Mouse (Mus musculus): ENCODE results near the gene Nrd1. TPM values are rescaled to one million over a fixed set of nuclear protein-coding genes. Genes with fewer than 3 reads are reported as not detected.

The Nrd1 gene
- polyA plus RNA-seq, 2 experiments = 23.6 to 40.4 TPM

- 65% methylated on average over 4 of the region's 4 CpGs for WGBS (ENCODE audit: insufficient replicate concordance)
- H3K4me2 ChIP-seq (ENCODE audit: low read depth) = no peak overlapping the region
- no peak overlapping the region for H3K4me3 ChIP-seq (ENCODE audit: insufficient read depth in 1 of 2, low read depth in 2 of 2, low read length in 2 of 2)
- H3K9ac ChIP-seq (replicated peaks) = no peak overlapping the region
- H3K27ac ChIP-seq = no peak overlapping the region
- no peak for DNase-seq (ENCODE audit: low read depth in 3 of 3, low spot score in 3 of 3)
- peaks cover 41% of the 10 kb centered on the region for H3K36me3 ChIP-seq (replicated peaks; ENCODE audit: control insufficient read depth, insufficient read depth, low read depth)
- 0 out of 4 replicates have a peak, but pooled peaks cover 0 to 2% of the 10 kb centered on the region in 2 experiments for H3K4me1 ChIP-seq (replicated peaks; ENCODE audit: control insufficient read depth in 2 of 2, insufficient read depth in 2 of 2, low read length in 1 of 2)
- TF ChIP-seq CTCF (IDR thresholded peaks at IDR 0.05; ENCODE audit: low read depth) = no peak
- TF ChIP-seq EP300 (IDR thresholded peaks at IDR 0.05; ENCODE audit: low read depth) = no peak
- no peaks in the 10 kb centered on the region for H3K27me3 ChIP-seq (ENCODE audit: control insufficient read depth, insufficient read depth, low read length)
- ATAC-seq (ENCODE audit: insufficient read depth) = no peak
- H3K9me3 ChIP-seq (ENCODE audit: control insufficient read depth, low read length) = no peaks in the 10 kb centered on the region
These were observed 47.8 kb downstream of the Nrd1 start for GRCm38 (mm10) chr4:109048258-109048657.

GRCm38 (mm10) chr4:109052282-109052681 lies 51.8 kb downstream of the Nrd1 start:
- peaks cover 39% of the 10 kb centered on the region for H3K36me3 ChIP-seq (replicated peaks; ENCODE audit: control insufficient read depth, insufficient read depth, low read depth)
- WGBS (ENCODE audit: insufficient replicate concordance) = 93% methylated on average over 1 of the region's 1 CpGs

DNA sequence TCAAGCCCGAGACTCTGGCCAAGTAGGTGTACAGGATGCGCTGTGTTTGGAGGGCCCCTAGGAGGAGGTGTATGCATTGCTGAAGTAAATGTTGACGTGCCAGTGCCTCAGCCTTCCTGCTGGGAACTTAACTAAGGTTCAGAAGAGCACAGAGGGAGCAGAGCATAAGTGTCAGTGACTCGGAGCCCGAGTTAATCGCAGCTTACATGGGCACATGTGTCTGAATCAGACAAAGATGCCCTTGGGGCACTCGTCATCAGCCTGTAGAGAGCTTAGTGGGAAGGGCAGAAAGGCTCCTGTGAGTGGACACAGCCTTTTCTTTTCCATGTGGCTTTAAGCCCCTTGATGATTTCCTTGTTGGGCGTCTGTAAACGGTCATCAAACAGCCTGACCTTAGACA lies 53.5 kb downstream of the Nrd1 start:
- Histone ChIP-seq H3K4me2 (ENCODE audit: low read depth) (no peak overlapping the region), H3K27me3 (ENCODE audit: control insufficient read depth, insufficient read depth, low read length) (no peaks in the 10 kb centered on the region), H3K4me3 (ENCODE audit: insufficient read depth in 1 of 2, low read depth in 2 of 2, low read length in 2 of 2) (no peak overlapping the region), H3K9ac (replicated peaks) (no peak overlapping the region), H3K27ac (no peak overlapping the region), H3K4me1 (replicated peaks; ENCODE audit: control insufficient read depth in 2 of 2, insufficient read depth in 2 of 2, low read length in 1 of 2) (0 out of 4 replicates have a peak, but pooled peaks cover 0 to 2% of the 10 kb centered on the region in 2 experiments), H3K9me3 (ENCODE audit: control insufficient read depth, low read length) (no peaks in the 10 kb centered on the region), H3K36me3 (replicated peaks; ENCODE audit: control insufficient read depth, insufficient read depth, low read depth) (peaks cover 44% of the 10 kb centered on the region)
- no peak for TF ChIP-seq CTCF (IDR thresholded peaks at IDR 0.05; ENCODE audit: low read depth)
- no peak for TF ChIP-seq EP300 (IDR thresholded peaks at IDR 0.05; ENCODE audit: low read depth)
- DNase-seq (ENCODE audit: low read depth in 3 of 3, low spot score in 3 of 3) (no peak), ATAC-seq (ENCODE audit: insufficient read depth) (no peak)
- 83% methylated on average over 9 of the region's 9 CpGs for WGBS (ENCODE audit: insufficient replicate concordance)

More at GRCm38 (mm10) chr4:109052282-109052681, 51.8 kb downstream of the Nrd1 start:
- Histone ChIP-seq H3K4me2 (ENCODE audit: low read depth) (no peak overlapping the region), H3K9me3 (ENCODE audit: control insufficient read depth, low read length) (no peaks in the 10 kb centered on the region), H3K27ac (no peak overlapping the region), H3K9ac (replicated peaks) (no peak overlapping the region), H3K4me3 (ENCODE audit: insufficient read depth in 1 of 2, low read depth in 2 of 2, low read length in 2 of 2) (no peak overlapping the region), H3K27me3 (ENCODE audit: control insufficient read depth, insufficient read depth, low read length) (no peaks in the 10 kb centered on the region), H3K4me1 (replicated peaks; ENCODE audit: control insufficient read depth in 2 of 2, insufficient read depth in 2 of 2, low read length in 1 of 2) (0 out of 4 replicates have a peak, but pooled peaks cover 0 to 2% of the 10 kb centered on the region in 2 experiments)
- ATAC-seq (ENCODE audit: insufficient read depth) (peak; percentile 13; the same call in 1 of the 2 replicates), DNase-seq (ENCODE audit: low read depth in 3 of 3, low spot score in 3 of 3) (no peak)
- TF ChIP-seq CTCF (IDR thresholded peaks at IDR 0.05; ENCODE audit: low read depth) (no peak), EP300 (IDR thresholded peaks at IDR 0.05; ENCODE audit: low read depth) (no peak)

- Histone ChIP-seq H3K36me3 (replicated peaks; ENCODE audit: control insufficient read depth, insufficient read depth, low read depth) (peaks cover 54% of the 10 kb centered on the region), H3K27me3 (ENCODE audit: control insufficient read depth, insufficient read depth, low read length) (no peaks in the 10 kb centered on the region), H3K9me3 (ENCODE audit: control insufficient read depth, low read length) (no peaks in the 10 kb centered on the region), H3K4me3 (ENCODE audit: insufficient read depth in 1 of 2, low read depth in 2 of 2, low read length in 2 of 2) (no peak overlapping the region), H3K4me1 (replicated peaks; ENCODE audit: control insufficient read depth in 2 of 2, insufficient read depth in 2 of 2, low read length in 1 of 2) (0 out of 4 replicates have a peak, but pooled peaks cover 0 to 2% of the 10 kb centered on the region in 2 experiments), H3K9ac (replicated peaks) (no peak overlapping the region), H3K27ac (no peak overlapping the region), H3K4me2 (ENCODE audit: low read depth) (no peak overlapping the region)
- no peak for ATAC-seq (ENCODE audit: insufficient read depth)
- 89% methylated on average over 7 of the region's 7 CpGs for WGBS (ENCODE audit: insufficient replicate concordance)
- DNase-seq (ENCODE audit: low read depth in 3 of 3, low spot score in 3 of 3) = no peak
- TF ChIP-seq EP300 (IDR thresholded peaks at IDR 0.05; ENCODE audit: low read depth) = no peak
- no peak for TF ChIP-seq CTCF (IDR thresholded peaks at IDR 0.05; ENCODE audit: low read depth)
These were observed 55.9 kb downstream of the Nrd1 start for GRCm38 (mm10) chr4:109056351-109056750.

DNA sequence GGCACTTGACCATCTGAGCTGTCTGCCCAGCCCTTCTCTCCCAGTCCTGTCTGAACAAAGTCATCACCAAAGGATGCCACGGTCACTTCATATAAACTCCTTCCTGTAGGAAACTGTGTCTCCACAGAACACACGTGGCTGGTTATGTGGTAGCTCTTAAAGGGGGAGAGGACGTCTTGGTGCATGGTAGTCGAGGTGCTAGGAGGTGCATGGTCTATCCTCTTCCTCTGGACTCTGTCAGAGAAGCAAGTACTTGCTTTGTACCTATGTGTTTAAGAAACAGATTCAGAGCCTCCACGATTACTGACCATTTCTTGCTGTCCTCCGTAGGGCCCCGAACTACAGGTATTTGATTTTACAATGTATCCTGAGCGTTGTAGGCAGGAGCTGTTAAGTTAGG lies 57.2 kb downstream of the Nrd1 start:
- no peak overlapping the region for H3K9ac ChIP-seq (replicated peaks)
- whole genome bisulfite sequencing (ENCODE audit: insufficient replicate concordance) = 81% methylated on average over 8 of the region's 8 CpGs
- H3K4me2 ChIP-seq (ENCODE audit: low read depth) = no peak overlapping the region
- DNase-seq (ENCODE audit: low read depth in 3 of 3, low spot score in 3 of 3) (no peak), ATAC-seq (ENCODE audit: insufficient read depth) (no peak)
- H3K36me3 ChIP-seq (replicated peaks; ENCODE audit: control insufficient read depth, insufficient read depth, low read depth) = peaks cover 60% of the 10 kb centered on the region
- TF ChIP-seq EP300 (IDR thresholded peaks at IDR 0.05; ENCODE audit: low read depth) (no peak), CTCF (IDR thresholded peaks at IDR 0.05; ENCODE audit: low read depth) (no peak)
- no peak overlapping the region for H3K27ac ChIP-seq
- no peaks in the 10 kb centered on the region for H3K9me3 ChIP-seq (ENCODE audit: control insufficient read depth, low read length)
- no peak overlapping the region for H3K4me3 ChIP-seq (ENCODE audit: insufficient read depth in 1 of 2, low read depth in 2 of 2, low read length in 2 of 2)
- no peaks in the 10 kb centered on the region for H3K4me1 ChIP-seq (replicated peaks; ENCODE audit: control insufficient read depth in 2 of 2, insufficient read depth in 2 of 2, low read length in 1 of 2)
- no peaks in the 10 kb centered on the region for H3K27me3 ChIP-seq (ENCODE audit: control insufficient read depth, insufficient read depth, low read length)

Measured in liver, embryonic 14.5 days (tissue).